Mouse (Mus musculus): Measurements from ENCODE around the gene Olfr552.
"Not testable (repeated sequence)": the region's sequence is repeated elsewhere in the genome, so short reads cannot be mapped to it uniquely, and the experiment has no call there.

Olfr552 gene

DNA sequence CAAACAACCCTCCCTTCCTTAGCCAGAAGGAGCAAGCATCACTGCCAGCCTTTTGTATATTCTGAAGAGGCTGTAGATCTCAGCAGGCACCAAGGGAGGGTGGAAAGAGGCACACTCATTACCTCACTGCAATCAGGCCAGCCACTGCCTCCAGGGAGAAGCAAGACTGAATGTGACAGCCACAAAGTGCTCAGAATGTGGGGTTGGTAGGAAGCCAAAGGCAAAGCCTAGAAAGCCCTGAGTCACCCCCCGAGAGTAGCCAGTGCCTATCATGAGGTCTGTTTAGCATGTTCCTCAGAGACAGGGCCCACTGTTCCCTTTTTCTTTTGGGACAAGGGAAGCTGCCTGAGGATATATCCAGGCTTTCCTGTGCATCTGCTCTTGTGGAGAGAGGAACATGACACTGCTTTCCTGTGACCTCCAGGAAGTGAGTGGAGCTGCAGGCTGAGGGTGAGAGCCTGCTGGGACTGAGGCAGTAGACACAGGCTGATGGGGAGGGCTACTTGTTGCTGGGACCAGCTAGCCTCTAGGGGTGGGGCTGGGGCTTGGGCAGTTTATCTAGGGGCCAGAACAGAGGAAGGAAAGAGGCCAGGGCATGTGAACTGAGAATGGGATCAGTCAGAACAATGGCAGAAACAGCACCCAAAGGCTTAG, at the start of gene Olfr552:
Gene Olfr552, plus strand, starts transcription at position 393 of the 654 bp plus-strand sequence.
- no peak for DNase-seq (ENCODE audit: extremely low spot score)

- no peak for DNase-seq (ENCODE audit: extremely low spot score)
These were observed 48.0 kb upstream of the Olfr552 start, which contains the start of gene Olfr549 for GRCm38 (mm10) chr7:102549570-102549969. Olfr549 (plus strand) TSS chr7:102549870.

DNA sequence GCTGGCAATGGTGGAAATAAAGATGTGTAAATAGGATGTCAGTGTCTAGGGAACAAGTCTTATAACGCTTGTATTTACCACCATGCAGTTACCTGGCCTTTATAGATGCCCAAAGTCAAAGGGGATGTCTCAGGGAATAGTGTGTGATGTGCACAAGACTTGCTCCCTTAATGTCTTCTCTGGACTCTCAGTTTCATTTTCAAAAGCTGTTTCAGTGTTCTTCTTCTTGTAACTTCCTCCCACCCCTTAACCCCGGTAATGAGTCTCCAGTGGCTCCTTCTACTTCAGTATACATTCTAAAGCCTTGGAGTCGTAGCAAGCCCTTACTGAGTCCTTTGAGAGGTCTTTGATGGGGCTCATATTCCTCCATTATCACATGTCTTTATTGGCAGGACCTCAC, 44.3 kb upstream of the Olfr552 start:
- no peak for DNase-seq (ENCODE audit: extremely low spot score)

DNA sequence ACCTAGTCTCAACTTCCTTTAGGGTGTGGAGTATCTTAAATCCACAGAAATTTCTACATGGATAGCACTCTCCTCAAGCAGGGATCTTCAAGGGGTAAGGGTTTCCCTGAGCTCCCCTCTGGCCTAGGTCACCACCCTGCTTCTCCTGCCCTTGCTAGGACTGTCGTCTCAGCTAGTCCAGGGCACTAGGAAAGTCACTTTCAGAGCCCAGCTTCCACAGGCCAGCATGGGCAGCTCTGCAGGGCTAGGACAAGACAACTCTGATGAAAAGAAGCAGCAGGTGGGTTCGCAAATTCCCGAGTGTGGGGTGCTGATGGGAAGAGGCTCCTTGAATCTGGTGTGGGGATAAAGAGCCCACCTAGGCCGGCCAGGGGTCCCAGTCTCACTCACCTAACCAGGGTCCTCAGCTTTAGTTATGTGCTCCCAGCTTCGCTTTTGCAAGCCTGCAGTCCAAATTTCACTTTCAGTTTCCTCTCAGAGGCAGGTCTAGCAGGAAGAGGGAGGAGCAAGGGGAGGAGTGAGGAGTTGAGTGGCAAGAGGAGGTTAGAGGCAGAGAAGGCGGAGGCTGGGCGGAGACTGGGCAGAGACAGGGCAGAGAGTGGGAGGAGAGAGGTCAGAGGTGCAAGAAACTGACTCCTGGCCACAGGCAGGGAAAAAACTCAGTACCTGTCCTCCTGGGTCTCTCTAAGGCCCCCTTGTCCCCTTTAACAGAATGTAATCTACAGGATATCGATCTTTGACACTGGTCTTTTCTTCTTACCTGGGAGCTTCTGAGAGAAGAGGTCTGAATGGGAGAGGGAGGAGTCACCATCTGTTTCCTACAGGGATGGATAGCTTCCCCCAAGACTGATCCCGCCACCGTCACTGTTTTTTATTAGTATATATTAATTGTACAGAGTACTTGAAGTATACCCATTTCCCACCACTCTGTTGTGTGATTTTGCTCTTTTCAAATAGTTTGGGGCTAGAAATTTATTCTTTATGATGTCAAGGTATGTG, 32.3 kb upstream of the Olfr552 start, which contains the start of gene Trim21:
Gene Trim21, minus strand, starts transcription at position 488 of the 999 bp plus-strand sequence.
- peak; percentile 80 for DNase-seq (ENCODE audit: extremely low spot score)

- no peak for DNase-seq (ENCODE audit: extremely low spot score)
These were observed 31.4 kb upstream of the Olfr552 start for GRCm38 (mm10) chr7:102566219-102566618.

- DNase-seq (ENCODE audit: extremely low spot score): no peak
These were observed 26.4 kb upstream of the Olfr552 start, which contains the start of gene Olfr550 for GRCm38 (mm10) chr7:102571142-102571541. Olfr550 (plus strand) TSS chr7:102571442.

GRCm38 (mm10) chr7:102573174-102573830, 24.3 kb upstream of the Olfr552 start:
- DNase-seq (ENCODE audit: extremely low spot score): no peak

GRCm38 (mm10) chr7:102575998-102576397, 21.6 kb upstream of the Olfr552 start:
- DNase-seq (ENCODE audit: extremely low spot score): no peak

DNA sequence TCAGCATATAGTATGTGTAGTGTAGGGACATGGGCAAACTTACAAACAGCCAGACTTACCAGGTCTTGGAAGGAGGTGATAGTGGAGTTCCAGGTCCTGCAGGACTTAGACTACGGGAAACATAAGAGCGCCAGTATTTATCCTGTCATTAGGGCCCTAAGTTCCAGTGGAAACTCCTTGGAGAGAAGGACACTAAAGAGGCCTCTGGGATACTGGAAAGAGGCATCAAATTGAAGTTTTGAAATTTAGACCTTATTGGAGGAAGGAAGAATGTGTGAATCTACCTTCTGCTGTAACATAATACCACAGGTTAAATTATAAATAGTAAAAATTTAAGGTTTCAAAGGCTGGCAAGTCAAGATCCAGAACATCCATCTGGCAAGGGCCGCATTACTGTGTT, 5.8 kb upstream of the Olfr552 start, which contains the start of gene Olfr551:
Gene Olfr551, minus strand, starts transcription at position 101 of the 400 bp plus-strand sequence.
- no peak for DNase-seq (ENCODE audit: extremely low spot score)

GRCm38 (mm10) chr7:102618118-102618517, 20.5 kb downstream of the Olfr552 start, which contains the start of gene Olfr553:
Olfr553 (minus strand) TSS chr7:102618218.
- no peak for DNase-seq (ENCODE audit: extremely low spot score)

DNA sequence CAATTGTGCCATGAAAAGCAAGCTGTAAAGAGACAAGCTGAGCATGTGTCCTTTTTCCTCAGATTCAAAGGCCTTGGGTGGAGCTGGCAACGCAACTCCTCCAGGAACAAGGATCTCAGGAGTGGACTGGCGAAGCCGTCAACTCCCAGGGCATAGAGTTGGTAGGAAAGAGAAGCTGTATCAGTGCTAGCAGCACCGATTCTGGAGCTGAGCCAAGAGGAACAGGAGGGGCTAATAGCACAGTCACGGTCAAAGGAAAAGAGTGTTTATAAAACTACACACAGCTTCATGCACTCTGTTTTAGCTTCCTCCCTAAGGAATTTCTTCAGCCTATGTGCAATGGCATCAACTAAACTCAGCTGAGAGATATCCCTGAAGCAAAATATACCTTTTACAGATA, 22.0 kb downstream of the Olfr552 start:
- no peak for DNase-seq (ENCODE audit: extremely low spot score)

GRCm38 (mm10) chr7:102620368-102620767, 22.8 kb downstream of the Olfr552 start:
- not testable (repeated sequence) for DNase-seq (ENCODE audit: extremely low spot score)

GRCm38 (mm10) chr7:102636665-102637064, 39.1 kb downstream of the Olfr552 start:
- DNase-seq (ENCODE audit: extremely low spot score): peak; percentile 40

DNA sequence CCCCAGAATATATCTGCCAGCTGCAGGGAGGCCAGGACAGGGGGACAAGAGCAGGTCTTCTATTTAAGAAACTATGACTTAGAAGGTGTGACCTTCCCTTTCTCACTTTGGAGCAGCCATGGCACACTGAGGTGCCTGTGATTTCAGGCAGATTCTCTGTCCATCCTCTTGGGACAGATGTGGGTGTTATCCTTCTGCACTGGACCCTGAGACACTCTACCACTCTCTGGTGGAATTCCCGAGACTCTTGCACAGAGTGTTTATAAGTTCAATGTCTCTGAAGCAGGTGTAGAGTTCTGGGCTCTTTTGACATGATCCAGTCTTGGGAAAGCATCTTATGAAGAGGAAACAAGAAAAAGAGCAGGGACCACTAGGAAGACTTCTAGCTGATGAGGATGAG, 40.6 kb downstream of the Olfr552 start, which contains the start of gene Olfr554:
Gene Olfr554, plus strand, starts transcription at position 301 of the 400 bp plus-strand sequence.
- DNase-seq (ENCODE audit: extremely low spot score): no peak

DNA sequence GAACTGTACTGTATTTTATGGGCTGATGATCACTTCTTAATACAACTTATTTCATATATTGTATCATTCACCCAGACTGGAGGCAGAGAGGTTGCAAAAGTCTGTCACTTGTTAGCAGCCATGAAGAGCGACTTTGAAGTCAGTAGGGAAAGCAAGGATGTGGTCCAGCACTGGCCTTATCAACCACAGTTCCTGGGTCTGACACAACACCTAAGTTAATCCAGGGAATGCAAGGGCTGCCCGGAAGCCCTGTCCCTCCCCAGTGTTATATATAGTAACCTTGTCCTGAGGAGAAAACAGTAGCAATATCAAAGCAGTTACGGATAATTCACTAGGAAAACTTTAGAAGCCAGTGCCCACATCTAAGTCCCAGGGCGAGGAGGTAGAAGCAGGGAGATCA, 47.4 kb downstream of the Olfr552 start:
- DNase-seq (ENCODE audit: extremely low spot score): not testable (repeated sequence)
